Comparison of ENCODE assay signal across 22 mouse cellular contexts in genomic region chr5:98376799-98377090, GRCm38 (mm10). TPM values are rescaled to one million over a fixed set of nuclear protein-coding genes. Genes with fewer than 3 reads are reported as not detected.
"Had no signal": no experiment of that assay in that cellular context is flagged by ENCODE, and none has a peak within 500 bp of the region (broad histone marks: within the 10 kb centered on the region; RNA-seq: fewer than 3 reads in every experiment).

No protein-coding gene starts in this region.

- ATAC-seq: midbrain, embryonic 16.5 days had no signal

- H3K9ac ChIP-seq: lung, embryonic 14.5 days; midbrain, embryonic 12.5 days; neural tube, embryonic 13.5 days; neural tube, embryonic 15.5 days; stomach, embryonic 15.5 days had no signal

- H3K27ac ChIP-seq: midbrain, embryonic 10.5 days; midbrain, embryonic 12.5 days; neural tube, embryonic 13.5 days; neural tube, embryonic 15.5 days; stomach, embryonic 15.5 days; stomach, postnatal 0 days had no signal

- H3K4me2 ChIP-seq: lung, embryonic 14.5 days; midbrain, embryonic 12.5 days; neural tube, embryonic 13.5 days; neural tube, embryonic 15.5 days; stomach, embryonic 15.5 days had no signal

- H3K36me3 ChIP-seq: midbrain, embryonic 10.5 days; midbrain, embryonic 12.5 days; neural tube, embryonic 13.5 days; neural tube, embryonic 15.5 days; stomach, embryonic 15.5 days had no signal

- H3K4me3 ChIP-seq: midbrain, embryonic 10.5 days; midbrain, embryonic 12.5 days; myocyte; neural tube, embryonic 13.5 days; neural tube, embryonic 15.5 days; stomach, embryonic 15.5 days had no signal

- H3K9me3 ChIP-seq: midbrain, embryonic 10.5 days; neural tube, embryonic 13.5 days; neural tube, embryonic 15.5 days; stomach, embryonic 15.5 days had no signal

- H3K27me3 ChIP-seq: midbrain, embryonic 12.5 days; neural tube, embryonic 13.5 days; neural tube, embryonic 15.5 days; stomach, embryonic 15.5 days had no signal

- DNase-seq: lung, adult 18-20 months; lung, embryonic 14.5 days; lung, postnatal 10 days; lung, postnatal 4 days; midbrain, embryonic 14.5 days; retina, postnatal 1 day; right cerebral cortex, adult 18-20 months; right cerebral cortex, postnatal 25 days; right cerebral cortex, postnatal 4 days; thymus, adult 2 months; thymus, postnatal 25 days; thymus, postnatal 4 days had no signal

- H3K4me1 ChIP-seq: midbrain, embryonic 10.5 days; neural tube, embryonic 15.5 days; stomach, embryonic 15.5 days had no signal

RNA-seq across cellular contexts. Expression of gene Cfap299, which starts 47.6 kb away (rescaled TPM):
- polyA plus RNA-seq: liver, embryonic 16.5 days; myocyte; spleen, adult 2 months; thymus, adult 2 months had no signal
